Comparison of ENCODE assay signal across 8 mouse cellular contexts in the genomic region with DNA sequence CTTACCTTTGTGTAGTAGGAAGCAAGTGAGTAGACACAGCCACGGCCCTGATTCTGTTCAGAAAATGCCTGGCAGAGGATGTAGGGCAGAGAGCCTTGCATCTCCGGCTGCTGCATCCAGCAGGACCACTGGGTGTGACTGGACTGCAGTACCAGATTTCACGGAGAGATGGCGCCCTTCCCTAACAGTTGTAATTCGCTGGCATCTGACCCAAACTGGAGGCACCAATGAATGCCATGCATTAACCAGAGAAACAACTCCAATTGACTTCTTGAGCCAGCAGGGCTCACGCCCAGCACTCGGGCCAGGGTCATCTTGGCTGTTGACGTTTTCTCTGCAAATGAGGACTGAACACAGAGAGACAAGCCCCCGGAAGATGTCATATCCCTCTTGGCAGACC. TPM values are rescaled to one million over a fixed set of nuclear protein-coding genes. Genes with fewer than 3 reads are reported as not detected.
DNase-seq lines count a peak whose midpoint lies in the region; ATAC-seq lines count a peak whose summit lies in the region.

No protein-coding gene starts in this region.

- no peak overlapping the region for H3K4me3 ChIP-seq in embryonic facial prominence, embryonic 13.5 days
- H3K4me3 ChIP-seq in heart, embryonic 10.5 days = no peak overlapping the region; the same call in 1 of the 2 replicates
- no peak overlapping the region for H3K4me3 ChIP-seq in liver, embryonic 13.5 days (replicated peaks)
- H3K4me3 ChIP-seq in neural tube, embryonic 13.5 days = no peak overlapping the region

- H3K36me3 ChIP-seq in embryonic facial prominence, embryonic 13.5 days = no peaks in the 10 kb centered on the region
- H3K36me3 ChIP-seq in heart, embryonic 10.5 days = no peaks in the 10 kb centered on the region
- H3K36me3 ChIP-seq in liver, embryonic 13.5 days = no peaks in the 10 kb centered on the region
- no peaks in the 10 kb centered on the region for H3K36me3 ChIP-seq in neural tube, embryonic 13.5 days

- no peak overlapping the region for H3K27ac ChIP-seq in embryonic facial prominence, embryonic 13.5 days
- no peak overlapping the region for H3K27ac ChIP-seq in heart, embryonic 10.5 days
- H3K27ac ChIP-seq in liver, embryonic 13.5 days = no peak overlapping the region
- H3K27ac ChIP-seq in neural tube, embryonic 13.5 days (replicated peaks) = peak overlapping the region; percentile 64; the same call in 1 of the 2 replicates

- H3K4me2 ChIP-seq in embryonic facial prominence, embryonic 13.5 days = peak overlapping the region; percentile 99
- H3K4me2 ChIP-seq in liver, embryonic 13.5 days = no peak overlapping the region
- H3K4me2 ChIP-seq in neural tube, embryonic 13.5 days = peak overlapping the region; percentile 2; the same call in 1 of the 2 replicates

- WGBS in embryonic facial prominence, embryonic 13.5 days = 6% methylated on average over 9 of the region's 9 CpGs
- WGBS in heart, embryonic 10.5 days = 8% methylated on average over 9 of the region's 9 CpGs
- 8% methylated on average over 9 of the region's 9 CpGs for WGBS in liver, embryonic 13.5 days (ENCODE audit: insufficient replicate concordance)
- WGBS in neural tube, embryonic 13.5 days = 4% methylated on average over 9 of the region's 9 CpGs

- no peak overlapping the region for H3K9ac ChIP-seq in embryonic facial prominence, embryonic 13.5 days
- H3K9ac ChIP-seq in liver, embryonic 13.5 days = no peak overlapping the region
- no peak overlapping the region for H3K9ac ChIP-seq in neural tube, embryonic 13.5 days

- H3K9me3 ChIP-seq in embryonic facial prominence, embryonic 13.5 days = no peaks in the 10 kb centered on the region
- H3K9me3 ChIP-seq in heart, embryonic 10.5 days = no peaks in the 10 kb centered on the region
- no peaks in the 10 kb centered on the region for H3K9me3 ChIP-seq in liver, embryonic 13.5 days (replicated peaks)
- no peaks in the 10 kb centered on the region for H3K9me3 ChIP-seq in neural tube, embryonic 13.5 days

- DNase-seq in 416B (ENCODE audit: low read depth) = peak; percentile 70
- peak; percentile 93 for DNase-seq in adrenal gland, postnatal 14 days
- peak; percentile 93 for DNase-seq in heart, embryonic 10.5 days (ENCODE audit: low spot score)
- peak; percentile 88 to 96 for DNase-seq in kidney, postnatal 36 days
- peak; percentile 61 for DNase-seq in liver, embryonic 13.5 days
- DNase-seq in testis, postnatal 10 days (ENCODE audit: low spot score) = peak; percentile 98

- no peak for ATAC-seq in embryonic facial prominence, embryonic 13.5 days (ENCODE audit: insufficient number of reproducible peaks, insufficient read depth, low FRiP score, low TSS enrichment, low read depth)
- ATAC-seq in liver, embryonic 13.5 days (ENCODE audit: low read depth) = no peak
- ATAC-seq in neural tube, embryonic 13.5 days (ENCODE audit: low read depth) = 0 out of 2 replicates have a peak, but pooled peaks have one; percentile 38

- H3K27me3 ChIP-seq in embryonic facial prominence, embryonic 13.5 days = peaks cover 18% of the 10 kb centered on the region
- H3K27me3 ChIP-seq in heart, embryonic 10.5 days (ENCODE audit: insufficient read depth, poor library complexity, severe bottlenecking) = peaks cover 77% of the 10 kb centered on the region
- H3K27me3 ChIP-seq in liver, embryonic 13.5 days = peaks cover 87% of the 10 kb centered on the region
- H3K27me3 ChIP-seq in neural tube, embryonic 13.5 days = peaks cover 13% of the 10 kb centered on the region

- H3K4me1 ChIP-seq in embryonic facial prominence, embryonic 13.5 days = peaks cover 22% of the 10 kb centered on the region
- peaks cover 25% of the 10 kb centered on the region for H3K4me1 ChIP-seq in heart, embryonic 10.5 days
- peaks cover 19% of the 10 kb centered on the region for H3K4me1 ChIP-seq in liver, embryonic 13.5 days (replicated peaks)
- peaks cover 47% of the 10 kb centered on the region for H3K4me1 ChIP-seq in neural tube, embryonic 13.5 days (replicated peaks)

RNA-seq across cellular contexts. Expression of a gene that starts 11.4 kb away (rescaled TPM):
- total RNA-seq in adrenal gland, postnatal 14 days (2021) = 32.3 and 37.4 TPM in 2 replicates
- 17.0 and 23.9 TPM in 2 replicates for polyA plus RNA-seq in embryonic facial prominence, embryonic 13.5 days (2015; fragmentation: Nextera tagmentation; extraction: Ambion mirVana)
- polyA plus RNA-seq in heart, embryonic 10.5 days (2016; fragmentation: Nextera tagmentation; extraction: Ambion mirVana) = 3.7 and 8.8 TPM in 2 replicates
- 1.4 and 1.6 TPM in 2 replicates for polyA plus RNA-seq in liver, embryonic 13.5 days (2015; fragmentation: Nextera tagmentation; extraction: Ambion mirVana)
- polyA plus RNA-seq in neural tube, embryonic 13.5 days (2015; fragmentation: Nextera tagmentation; extraction: Ambion mirVana) = 298 and 324 TPM in 2 replicates

Comparison
In these comparisons a context has a peak if more than half of its experiments do, and no peak if none do; other contexts are left out.
1. RNA of a gene that starts 11.4 kb away (polyA plus RNA-seq): 298 to 324 TPM in neural tube, embryonic 13.5 days; 17.0 to 23.9 TPM in embryonic facial prominence, embryonic 13.5 days, 3.7 to 8.8 TPM in heart, embryonic 10.5 days and 1.4 to 1.6 TPM in liver, embryonic 13.5 days; every median in the first group is over 10 times any median in the second.
2. Peak in every context shown above with its lines, with median percentiles within 50 percentile points of each other: DNase-seq.